Mouse (Mus musculus) midbrain, embryonic 12.5 days (tissue): Measurements from ENCODE around the gene Gm128. TPM values are rescaled to one million over a fixed set of nuclear protein-coding genes. Genes with fewer than 3 reads are reported as not detected.

Experiments used
- ATAC-seq: fragments of 200-750 bp; cut with Nextera tagmentation; 2 replicates; pipeline ENCODE4 v1.8.0; 2017; ENCODE audit warnings: low read depth, moderate TSS enrichment, moderate library complexity; ENCODE audit not compliant: low FRiP score
- H3K27ac ChIP-seq: fragments of 300-500 bp; sonication (generic); replicated peaks from 2 replicates; pipeline ENCODE4 v1.5.1; 2016; ENCODE audit warnings: mild to moderate bottlenecking
- H3K27me3 ChIP-seq: fragments of 300-500 bp; sonication (generic); 2 replicates; pipeline ENCODE4 v1.6.1; 2016; ENCODE audit warnings: mild to moderate bottlenecking
- H3K36me3 ChIP-seq: fragments of 300-500 bp; sonication (generic); 2 replicates; pipeline ENCODE4 v1.6.1; 2016
- H3K4me1 ChIP-seq: fragments of 300-500 bp; sonication (generic); 2 replicates; pipeline ENCODE4 v1.6.1; 2016
- H3K4me2 ChIP-seq: fragments of 300-500 bp; sonication (generic); replicated peaks from 2 replicates; pipeline ENCODE4 v1.6.1; 2016; ENCODE audit warnings: mild to moderate bottlenecking, moderate library complexity
- H3K4me3 ChIP-seq: fragments of 300-500 bp; sonication (generic); 2 replicates; pipeline ENCODE4 v1.5.1; 2016; ENCODE audit warnings: mild to moderate bottlenecking
- H3K9ac ChIP-seq: fragments of 300-500 bp; sonication (generic); replicated peaks from 2 replicates; pipeline ENCODE4 v1.6.1; 2016; ENCODE audit warnings: mild to moderate bottlenecking, moderate library complexity
- H3K9me3 ChIP-seq: fragments of 300-500 bp; sonication (generic); 2 replicates; pipeline ENCODE4 v1.6.1; 2016; ENCODE audit warnings: mild to moderate bottlenecking
- WGBS: fragments of 180-500 bp; shearing (Covaris S2); methylation state at CpG from one replicate; pipeline ENCODE4 v1.1.7; 2016; 5-methylcytosine and 5-hydroxymethylcytosine counted together
- polyA plus RNA-seq: library from polyadenylated mRNA; unstranded; fragments of >200 nt; fragmentation: Nextera tagmentation; extraction: Ambion mirVana; gene quantifications from 2 replicates; pipeline ENCODE4 v1.2.1, GENCODE M21; 2016

The Gm128 gene
- polyA plus RNA-seq, 1 experiment from 2014 or later = not detected

DNA sequence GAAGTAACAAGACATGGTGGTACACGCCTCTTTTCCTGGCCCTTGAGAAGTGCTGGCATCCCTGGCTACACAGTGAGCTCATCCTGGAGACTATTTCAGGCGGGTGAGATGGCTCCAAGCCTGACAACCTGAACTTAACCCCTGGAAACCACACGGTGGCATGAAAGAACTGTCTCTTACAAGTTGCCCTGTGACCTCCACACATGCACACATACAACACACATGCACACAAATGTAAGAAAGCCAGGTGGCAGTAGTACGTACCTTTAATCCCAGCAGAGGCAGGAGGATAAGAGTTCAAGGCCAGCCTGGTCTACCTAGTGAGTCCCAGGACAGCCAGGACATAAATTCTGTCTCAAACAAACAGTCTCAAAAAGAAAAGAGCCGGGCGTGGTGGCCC lies 2.4 kb downstream of the Gm128 start:
- WGBS = 86% methylated on average over 6 of the region's 6 CpGs
- Histone ChIP-seq H3K4me2 (no peak overlapping the region), H3K4me1 (no peaks in the 10 kb centered on the region), H3K27ac (no peak overlapping the region), H3K9me3 (no peaks in the 10 kb centered on the region), H3K9ac (no peak overlapping the region), H3K4me3 (no peak overlapping the region), H3K27me3 (no peaks in the 10 kb centered on the region), H3K36me3 (peaks cover 48% of the 10 kb centered on the region)
- ATAC-seq = no peak

- 90% methylated on average over 8 of the region's 8 CpGs for WGBS
- Histone ChIP-seq H3K27me3 (no peaks in the 10 kb centered on the region), H3K4me3 (no peak overlapping the region), H3K9me3 (no peaks in the 10 kb centered on the region), H3K9ac (no peak overlapping the region), H3K27ac (no peak overlapping the region), H3K36me3 (peaks cover 62% of the 10 kb centered on the region), H3K4me1 (no peaks in the 10 kb centered on the region), H3K4me2 (no peak overlapping the region)
- no peak for ATAC-seq
These were observed 3.8 kb downstream of the Gm128 start for GRCm38 (mm10) chr3:95237541-95238099.

- ATAC-seq = no peak
- H3K4me3 ChIP-seq = no peak overlapping the region
- peaks cover 71% of the 10 kb centered on the region for H3K36me3 ChIP-seq
- no peak overlapping the region for H3K27ac ChIP-seq
- WGBS = 81% methylated on average over 23 of the region's 23 CpGs
- H3K4me1 ChIP-seq = peaks cover 15% of the 10 kb centered on the region
- H3K9me3 ChIP-seq = no peaks in the 10 kb centered on the region
- no peaks in the 10 kb centered on the region for H3K27me3 ChIP-seq
- H3K9ac ChIP-seq = no peak overlapping the region
- H3K4me2 ChIP-seq = no peak overlapping the region
These were observed 5.8 kb downstream of the Gm128 start for GRCm38 (mm10) chr3:95235386-95236301.

DNA sequence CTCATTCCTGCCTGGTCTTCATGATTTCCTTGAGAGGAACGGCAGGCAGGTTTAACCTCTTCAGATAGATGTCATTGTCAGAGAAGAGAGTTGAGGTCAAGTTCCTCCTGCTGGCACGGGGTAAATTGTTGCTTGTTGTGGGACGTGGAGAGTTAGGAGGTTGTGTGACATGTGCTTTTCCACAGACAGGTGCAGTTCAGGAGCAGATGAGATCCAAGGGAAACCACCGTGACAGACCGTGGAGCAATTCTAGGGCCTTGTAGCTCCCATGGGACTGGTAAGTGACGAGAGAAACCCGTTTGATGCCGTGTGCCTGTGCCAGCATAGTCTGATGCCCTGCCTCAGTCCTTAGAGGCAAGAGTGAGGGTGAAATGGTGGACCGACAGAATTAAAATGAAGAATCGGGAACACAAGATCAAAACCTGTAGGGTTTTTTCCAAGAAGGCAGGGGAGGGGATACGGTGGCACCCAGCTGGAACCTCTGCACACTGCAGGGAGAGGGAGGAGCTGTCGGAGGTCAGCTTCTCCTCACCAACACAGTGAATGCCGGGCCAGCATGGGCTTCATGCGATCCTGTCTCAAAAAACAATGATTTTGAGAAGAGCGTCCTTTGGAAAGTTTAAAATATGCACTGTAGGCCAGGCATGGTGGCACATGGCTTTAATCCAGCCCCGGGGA lies 8.0 kb downstream of the Gm128 start:
- H3K36me3 ChIP-seq = peaks cover 66% of the 10 kb centered on the region
- WGBS = 91% methylated on average over 16 of the region's 16 CpGs

DNA sequence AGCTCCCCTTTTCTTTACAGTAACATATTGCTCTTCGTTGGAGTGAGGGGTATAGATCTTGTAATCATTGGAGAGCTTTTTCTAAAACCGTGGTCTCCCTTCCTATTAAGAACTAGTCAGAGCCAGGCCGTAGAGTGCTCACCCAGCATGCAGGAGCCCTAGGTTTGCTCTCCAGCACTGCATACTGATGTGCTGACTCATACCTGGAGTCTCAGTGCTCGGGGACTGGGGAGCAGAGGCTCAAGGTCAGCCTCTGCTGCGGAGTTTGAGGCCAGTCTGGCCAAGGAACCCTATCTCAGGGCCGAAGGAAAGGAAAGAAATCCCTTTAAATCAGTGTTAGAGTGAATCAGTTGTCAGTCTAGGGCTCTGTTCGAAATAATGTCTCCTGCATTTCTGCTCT lies 8.6 kb downstream of the Gm128 start:
- peaks cover 60% of the 10 kb centered on the region for H3K36me3 ChIP-seq
- 89% methylated on average over 7 of the region's 7 CpGs for WGBS
- H3K27me3 ChIP-seq = no peaks in the 10 kb centered on the region

More for the DNA sequence above, 8.0 kb downstream of the Gm128 start:
- H3K27me3 ChIP-seq = no peaks in the 10 kb centered on the region
- peaks cover 27% of the 10 kb centered on the region for H3K4me1 ChIP-seq
- no peak overlapping the region for H3K27ac ChIP-seq
- H3K4me3 ChIP-seq = no peak overlapping the region
- no peak overlapping the region for H3K4me2 ChIP-seq
- H3K9me3 ChIP-seq = no peaks in the 10 kb centered on the region
- no peak overlapping the region for H3K9ac ChIP-seq
- ATAC-seq = no peak

DNA sequence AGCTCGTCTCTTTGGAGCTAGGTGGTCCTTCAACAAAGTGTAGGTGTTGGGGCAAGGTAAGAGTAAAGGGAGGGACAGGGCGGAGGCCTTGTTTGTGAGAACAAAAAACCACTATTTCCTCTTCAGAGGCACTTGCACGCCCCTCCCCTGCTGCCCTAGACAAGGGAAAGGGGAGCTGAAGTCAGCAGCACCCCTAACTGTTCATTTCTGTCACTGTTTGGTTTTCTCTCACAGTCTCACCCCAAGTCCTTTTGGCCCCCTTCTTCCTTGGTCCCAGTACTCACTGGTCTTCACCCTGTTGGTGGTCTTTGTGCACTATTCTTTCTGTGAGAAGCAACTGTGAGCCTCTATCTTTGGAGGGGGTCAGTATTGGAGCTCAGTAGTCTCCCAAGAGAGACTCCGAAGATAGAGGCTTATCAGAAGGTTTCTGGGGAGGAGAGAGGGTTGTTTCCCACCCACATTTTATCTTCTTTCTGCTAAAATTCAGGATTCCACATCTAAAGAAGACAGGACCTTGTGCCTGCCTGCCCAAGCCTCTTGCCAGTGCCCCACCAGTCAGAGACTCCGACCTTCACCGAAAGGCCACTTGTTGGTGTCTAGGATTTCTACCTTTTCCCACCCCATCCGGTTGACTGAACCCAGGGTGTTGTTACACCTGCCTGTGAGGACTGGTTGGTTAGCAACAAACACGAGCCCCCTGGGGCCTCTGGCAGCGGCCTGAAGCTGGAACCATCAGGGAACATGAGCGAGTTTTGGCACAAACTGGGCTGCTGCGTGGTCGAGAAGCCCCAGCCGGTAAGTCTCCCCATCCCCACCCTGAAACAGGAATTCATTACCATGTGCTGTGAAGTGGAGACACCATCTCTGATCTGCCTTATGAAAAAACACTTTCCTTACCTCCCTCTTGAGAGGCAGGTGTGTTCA lies 9.8 kb downstream of the Gm128 start, which contains the start of gene Mllt11:
Gene Mllt11, minus strand, starts transcription at position 874 of the 924 bp plus-strand sequence.
- Histone ChIP-seq H3K9ac (peak within 1 kb of the TSS; percentile 28; the same call in 1 of the 2 replicates), H3K9me3 (no peaks in the 10 kb centered on the region), H3K4me1 (peaks cover 31% of the 10 kb centered on the region), H3K4me3 (peak within 1 kb of the TSS; percentile 76), H3K4me2 (peak within 1 kb of the TSS; percentile 78), H3K27ac (peak within 1 kb of the TSS; percentile 97), H3K36me3 (peaks cover 49% of the 10 kb centered on the region), H3K27me3 (no peaks in the 10 kb centered on the region)
- no peak for ATAC-seq
- WGBS = 82% methylated on average over 13 of the region's 13 CpGs

More for the DNA sequence above, 8.6 kb downstream of the Gm128 start:
- Histone ChIP-seq H3K4me2 (no peak overlapping the region), H3K4me1 (peaks cover 27% of the 10 kb centered on the region), H3K9ac (no peak overlapping the region), H3K27ac (no peak overlapping the region), H3K4me3 (no peak overlapping the region), H3K9me3 (no peaks in the 10 kb centered on the region)
- no peak for ATAC-seq

DNA sequence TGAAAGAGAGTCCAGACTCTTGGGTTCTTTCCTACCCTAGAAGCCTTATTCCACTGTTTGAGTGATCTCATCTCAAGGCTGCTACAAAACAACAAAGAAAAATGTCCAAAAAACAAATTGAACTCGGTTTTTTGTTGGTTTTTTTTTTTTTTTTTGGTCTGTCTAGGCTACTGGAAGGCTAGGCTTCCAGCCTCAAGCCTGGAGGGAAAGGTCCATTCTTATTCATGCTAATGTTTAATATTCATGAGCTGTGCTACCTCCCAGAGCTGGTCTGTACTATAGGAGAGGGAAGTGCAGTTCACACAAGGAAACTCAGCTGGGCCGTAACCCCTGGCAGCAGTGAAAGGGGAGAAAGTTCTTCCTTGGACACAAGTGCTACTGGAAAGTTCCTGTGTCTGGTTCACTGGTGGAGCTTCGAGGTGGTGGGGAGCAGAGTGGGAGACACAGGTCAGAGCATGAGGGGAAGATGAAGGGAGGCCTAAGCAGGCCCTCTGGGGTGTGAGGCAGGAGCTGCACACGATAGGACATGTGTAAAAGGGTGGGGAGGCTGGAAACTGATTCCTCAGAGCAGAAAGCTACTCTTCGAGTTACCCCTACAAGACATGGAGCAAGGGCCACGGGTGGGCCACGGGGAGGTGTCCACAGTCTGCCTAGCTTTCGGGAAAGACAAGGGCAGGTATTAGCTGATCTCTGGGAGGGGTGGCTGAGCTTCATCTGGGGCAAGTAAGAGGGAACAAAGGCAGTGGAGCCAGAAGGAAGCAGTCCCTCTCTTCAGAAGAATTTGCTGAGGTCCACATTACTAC lies 10.7 kb downstream of the Gm128 start:
- WGBS = 36% methylated on average over 8 of the region's 8 CpGs
- peak overlapping the region; percentile 76 for H3K4me3 ChIP-seq
- no peaks in the 10 kb centered on the region for H3K9me3 ChIP-seq
- H3K36me3 ChIP-seq = peaks cover 46% of the 10 kb centered on the region
- peak; percentile 45 for ATAC-seq
- peak overlapping the region; percentile 85; the same call in 1 of the 2 replicates for H3K9ac ChIP-seq
- H3K4me2 ChIP-seq = peak overlapping the region; percentile 78
- peak overlapping the region; percentile 97 for H3K27ac ChIP-seq
- peaks cover 39% of the 10 kb centered on the region for H3K4me1 ChIP-seq
- H3K27me3 ChIP-seq = no peaks in the 10 kb centered on the region

DNA sequence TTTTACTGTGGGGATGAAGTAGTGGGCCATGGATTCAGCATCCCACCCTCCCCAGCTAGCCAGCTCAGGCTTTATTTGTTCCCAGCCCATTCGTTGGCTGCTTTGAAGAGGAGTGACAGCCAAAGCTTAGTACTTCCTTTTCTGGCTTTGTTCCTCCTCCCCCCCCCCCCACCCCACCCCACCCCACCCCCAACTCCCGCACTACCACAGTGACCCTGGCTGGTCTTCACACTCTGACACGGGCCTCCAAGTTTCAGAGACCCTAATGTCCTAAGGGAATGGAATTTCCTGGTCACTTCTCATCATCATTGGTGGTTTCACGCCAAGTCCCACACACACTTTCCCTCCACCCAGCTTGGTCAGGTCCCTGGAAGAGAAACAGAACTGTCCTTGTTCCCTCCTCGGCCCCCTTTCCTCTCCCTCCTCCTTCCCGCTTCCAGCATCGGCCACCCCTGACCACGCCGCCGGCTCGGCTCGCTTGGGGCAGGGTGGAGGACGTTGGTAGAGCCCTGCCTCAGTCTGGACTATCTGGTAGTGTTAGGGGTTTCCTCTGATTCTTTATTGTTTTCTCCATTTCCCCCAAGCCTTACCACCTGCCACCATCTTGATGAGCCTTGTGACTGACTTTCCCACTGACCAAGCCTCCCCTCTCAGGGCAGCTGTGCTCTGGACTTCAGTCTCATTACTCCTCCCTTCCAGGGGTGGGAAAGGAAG lies 11.5 kb downstream of the Gm128 start:
- under 1% methylated on average over 13 of the region's 13 CpGs for WGBS
- Histone ChIP-seq H3K9me3 (no peaks in the 10 kb centered on the region), H3K4me1 (peaks cover 42% of the 10 kb centered on the region), H3K36me3 (peaks cover 46% of the 10 kb centered on the region), H3K27me3 (no peaks in the 10 kb centered on the region), H3K27ac (peak overlapping the region; percentile 97), H3K4me2 (peak overlapping the region; percentile 78), H3K4me3 (peak overlapping the region; percentile 76), H3K9ac (peak overlapping the region; percentile 85)
- peak; percentile 27 for ATAC-seq

DNA sequence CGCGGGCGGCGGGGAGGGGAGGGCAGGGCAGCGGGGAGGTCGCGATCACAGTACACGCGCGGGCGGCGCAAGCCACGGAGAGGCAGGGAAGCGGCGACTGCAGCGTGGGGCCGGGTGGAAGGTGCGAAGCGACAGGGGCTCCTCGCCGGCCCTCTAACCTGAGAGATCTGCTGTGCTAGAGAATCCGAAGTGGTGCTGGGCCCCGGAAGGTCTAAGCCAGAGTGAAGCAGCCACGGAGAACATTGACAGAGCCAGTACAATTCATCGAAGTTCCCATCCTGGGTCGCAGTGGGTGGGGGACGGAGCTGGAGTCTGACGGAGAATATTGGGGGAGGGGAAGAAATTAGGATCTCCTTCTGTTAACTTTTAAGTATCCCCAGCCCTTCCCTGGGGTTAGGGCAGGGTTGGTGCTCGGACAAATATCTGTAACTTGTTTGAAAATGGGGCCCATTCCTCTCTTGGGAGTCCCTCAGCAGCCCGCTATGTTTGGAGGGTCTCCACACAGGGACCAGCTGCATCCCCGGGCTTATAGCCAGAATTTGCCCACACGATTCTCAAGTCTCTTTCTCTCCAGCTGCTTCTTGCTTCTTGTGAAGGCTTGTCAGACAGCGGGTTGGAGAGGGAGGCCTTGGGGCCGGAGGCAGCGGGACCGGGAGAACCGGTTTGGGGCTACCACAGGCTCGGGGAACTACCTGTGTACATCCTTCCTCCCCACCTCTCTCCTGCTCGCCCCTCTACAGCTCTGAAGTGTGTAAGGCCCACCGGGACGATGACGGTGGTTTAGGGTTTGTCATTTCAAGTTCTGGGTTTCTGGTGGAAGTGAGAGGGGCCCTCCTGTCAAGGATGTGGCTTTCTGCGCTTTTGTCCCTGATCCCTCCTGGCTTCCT lies 12.3 kb downstream of the Gm128 start:
- WGBS = 0% methylated on average over 43 of the region's 43 CpGs
- peaks cover 50% of the 10 kb centered on the region for H3K4me1 ChIP-seq
- H3K4me3 ChIP-seq = peak overlapping the region; percentile 76
- H3K9ac ChIP-seq = peak overlapping the region; percentile 85
- H3K9me3 ChIP-seq = no peaks in the 10 kb centered on the region
- ATAC-seq = peak; percentile 3; the same call in 1 of the 2 replicates
- H3K27ac ChIP-seq = peak overlapping the region; percentile 97
- H3K4me2 ChIP-seq = peak overlapping the region; percentile 78
- peaks cover 42% of the 10 kb centered on the region for H3K36me3 ChIP-seq
- H3K27me3 ChIP-seq = no peaks in the 10 kb centered on the region
